Mouse (Mus musculus) adrenal gland, adult 8-10 months (tissue): ENCODE results near the gene Sh2b2. TPM values are rescaled to one million over a fixed set of nuclear protein-coding genes. Genes with fewer than 3 reads are reported as not detected.

Experiments
- DNase-seq: peaks from one replicate; pipeline ENCODE4 v3.0.0; 2022
- total RNA-seq, 4 experiments: library from RNA; stranded (reverse); gene quantifications; 2 replicates each; pipeline ENCODE4 v1.2.4; 2022

The Sh2b2 gene
- total RNA-seq: 10 to 100 TPM in 2 of 4 experiments, 1 to 10 TPM in 2; 7.2 to 14.9 (median 11.4) TPM

GRCm38 (mm10) chr5:136246452-136246838 lies at the start of gene Sh2b2:
TSS of gene Sh2b2 (minus strand) at chr5:136246556.
- DNase-seq: no peak

- DNase-seq: no peak
Observed at GRCm38 (mm10) chr5:136292971-136293418, 46.6 kb upstream of the Sh2b2 start.

DNA sequence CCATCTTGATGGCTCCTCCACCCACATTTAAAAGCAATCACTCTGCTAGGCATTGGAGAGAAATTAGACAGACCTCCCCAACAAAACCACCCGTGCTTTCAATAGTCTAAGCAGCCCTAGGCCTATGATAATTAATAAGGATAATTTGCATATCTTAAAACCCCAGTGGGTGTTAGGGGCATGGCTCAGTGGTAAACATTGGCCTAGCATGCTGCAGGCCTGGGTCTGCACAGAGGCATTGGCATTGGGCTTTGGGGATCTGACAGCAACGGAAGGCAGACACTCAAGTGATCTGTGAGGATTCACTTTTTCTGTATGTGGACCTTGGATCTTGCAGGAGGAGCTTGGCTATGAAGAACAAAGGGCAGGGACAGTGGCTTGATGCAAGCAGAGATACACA lies 46.0 kb upstream of the Sh2b2 start:
- no peak for DNase-seq

DNA sequence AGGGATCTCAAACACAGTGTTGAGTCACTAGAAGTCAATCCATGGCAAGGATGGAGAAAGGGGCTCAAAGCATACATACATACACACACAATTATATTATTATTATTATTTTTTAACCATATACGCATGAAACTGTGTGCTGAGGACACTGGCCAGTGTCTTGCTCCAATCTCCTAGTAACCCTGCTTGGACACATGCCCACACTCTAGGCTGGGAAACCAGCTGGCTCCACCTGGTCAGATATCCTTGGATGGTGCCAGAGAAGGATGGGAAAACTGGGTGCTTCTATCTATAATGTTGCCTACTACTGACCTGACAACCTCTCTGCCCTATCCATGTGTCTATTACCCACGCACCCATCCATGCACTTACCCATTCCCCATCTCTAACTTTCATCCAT lies 45.2 kb upstream of the Sh2b2 start:
- no peak for DNase-seq

DNA sequence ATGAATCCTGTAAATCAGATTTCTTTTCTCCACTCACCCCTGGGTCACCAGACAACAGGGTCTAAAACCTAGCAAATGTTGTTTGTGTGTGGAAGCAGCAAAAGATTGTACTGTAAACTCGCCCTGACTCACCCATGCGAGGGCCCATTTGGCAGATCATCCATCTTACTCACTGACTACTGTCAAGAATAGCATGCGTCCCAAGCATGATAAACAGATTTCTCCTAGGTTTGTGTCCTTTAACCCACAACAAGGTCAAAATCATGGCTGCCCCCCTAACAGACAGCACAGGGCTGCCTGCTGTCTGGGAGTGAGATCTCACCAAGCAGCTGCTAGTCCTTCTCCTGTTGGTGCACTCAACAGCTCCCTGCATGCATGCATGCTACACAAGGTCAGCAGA lies 43.4 kb upstream of the Sh2b2 start:
- no peak for DNase-seq

- DNase-seq: no peak
Observed at GRCm38 (mm10) chr5:136288351-136289081, 42.2 kb upstream of the Sh2b2 start.

GRCm38 (mm10) chr5:136286566-136286965 lies 40.2 kb upstream of the Sh2b2 start:
- no peak for DNase-seq

GRCm38 (mm10) chr5:136285106-136285505 lies 38.8 kb upstream of the Sh2b2 start:
- no peak for DNase-seq

DNA sequence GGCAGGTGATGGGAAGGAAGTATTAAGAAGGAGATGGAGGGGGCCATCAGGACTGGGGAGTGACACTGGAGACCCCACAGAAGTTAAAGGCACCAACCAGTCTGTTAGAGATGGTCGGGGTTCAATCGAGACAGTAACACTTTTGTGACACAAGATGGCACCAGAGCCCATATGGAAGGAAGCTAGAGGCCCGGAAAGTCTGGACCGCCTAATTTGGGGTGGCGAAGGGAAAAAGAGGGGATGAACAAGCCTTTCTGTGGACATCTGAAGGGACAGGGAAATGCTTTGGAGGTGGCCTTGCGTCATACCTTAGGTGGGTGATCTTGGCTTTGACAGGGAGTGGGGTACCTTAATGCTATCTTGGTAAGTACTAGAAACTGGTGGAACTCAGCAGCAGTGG lies 35.0 kb upstream of the Sh2b2 start:
- DNase-seq: no peak

- no peak for DNase-seq
Observed at GRCm38 (mm10) chr5:136274739-136275138, 28.4 kb upstream of the Sh2b2 start.

DNA sequence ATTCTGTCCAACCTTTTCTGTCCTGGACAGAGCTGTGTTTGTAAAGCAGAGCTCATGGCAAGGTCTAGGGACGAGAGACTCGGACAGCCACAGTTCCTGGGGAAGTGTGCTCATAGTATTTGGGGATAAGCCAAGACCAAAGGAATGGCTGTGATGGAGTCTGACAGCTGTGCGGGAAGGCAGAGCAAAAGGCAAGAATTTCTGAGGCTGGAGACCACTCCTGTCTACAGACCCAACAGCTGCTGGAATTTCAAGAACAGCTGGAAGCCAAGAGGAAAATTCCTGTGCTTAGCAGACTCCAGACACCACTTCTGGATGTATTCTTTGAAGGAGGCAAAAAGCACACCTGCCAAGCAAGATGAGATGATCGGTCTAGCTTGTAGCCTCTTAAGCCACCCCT lies 23.6 kb upstream of the Sh2b2 start:
- no peak for DNase-seq

GRCm38 (mm10) chr5:136266077-136266476 lies 19.7 kb upstream of the Sh2b2 start:
- DNase-seq: no peak

DNA sequence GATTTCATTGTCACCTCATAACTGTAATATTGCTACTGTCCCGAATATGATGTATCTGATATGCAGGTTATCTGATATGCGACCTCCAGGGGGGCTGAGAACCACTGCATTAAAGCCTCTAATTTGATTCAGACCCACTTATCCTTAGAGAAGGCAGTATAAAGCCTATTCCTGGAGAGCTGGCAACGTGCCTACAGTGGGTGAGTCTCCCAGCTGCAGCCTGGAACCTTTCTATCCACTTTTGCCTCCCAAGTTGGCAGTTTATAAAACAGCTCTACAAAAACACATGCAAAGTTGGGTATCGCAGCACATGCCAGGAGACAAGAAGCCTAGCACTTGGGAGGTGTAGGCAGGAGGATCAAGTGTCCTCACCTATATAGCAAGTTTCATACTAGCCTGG lies 17.0 kb upstream of the Sh2b2 start:
- no peak for DNase-seq

- no peak for DNase-seq
Observed at GRCm38 (mm10) chr5:136258919-136259318, 12.6 kb upstream of the Sh2b2 start.

DNA sequence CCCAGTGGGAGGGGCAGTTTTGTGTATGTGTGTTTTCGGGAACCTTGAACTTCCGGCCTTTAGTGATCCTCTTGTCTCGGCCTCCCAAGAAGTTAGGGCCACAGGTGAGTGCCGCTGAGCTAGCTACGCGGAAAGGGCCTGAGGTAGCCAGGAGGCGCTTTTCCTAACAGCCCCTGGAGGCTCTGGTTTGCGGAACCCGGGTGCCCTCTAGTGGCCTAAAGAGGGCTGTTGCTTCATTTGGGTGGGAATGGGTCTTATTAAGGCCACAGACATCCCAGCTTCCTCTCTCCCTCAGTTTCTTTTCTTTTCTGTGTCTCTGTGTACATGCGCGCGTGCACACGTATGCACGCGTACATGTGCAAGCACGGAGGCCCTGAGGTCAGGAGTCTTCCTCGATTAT lies 6.5 kb upstream of the Sh2b2 start:
- DNase-seq: peak; percentile 50

GRCm38 (mm10) chr5:136251004-136251403 lies 4.6 kb upstream of the Sh2b2 start:
- no peak for DNase-seq

- no peak for DNase-seq
Observed at GRCm38 (mm10) chr5:136248441-136248840, 2.1 kb upstream of the Sh2b2 start.

- DNase-seq: no peak
Observed at GRCm38 (mm10) chr5:136245541-136246451, 560 bp downstream of the Sh2b2 start.

DNA sequence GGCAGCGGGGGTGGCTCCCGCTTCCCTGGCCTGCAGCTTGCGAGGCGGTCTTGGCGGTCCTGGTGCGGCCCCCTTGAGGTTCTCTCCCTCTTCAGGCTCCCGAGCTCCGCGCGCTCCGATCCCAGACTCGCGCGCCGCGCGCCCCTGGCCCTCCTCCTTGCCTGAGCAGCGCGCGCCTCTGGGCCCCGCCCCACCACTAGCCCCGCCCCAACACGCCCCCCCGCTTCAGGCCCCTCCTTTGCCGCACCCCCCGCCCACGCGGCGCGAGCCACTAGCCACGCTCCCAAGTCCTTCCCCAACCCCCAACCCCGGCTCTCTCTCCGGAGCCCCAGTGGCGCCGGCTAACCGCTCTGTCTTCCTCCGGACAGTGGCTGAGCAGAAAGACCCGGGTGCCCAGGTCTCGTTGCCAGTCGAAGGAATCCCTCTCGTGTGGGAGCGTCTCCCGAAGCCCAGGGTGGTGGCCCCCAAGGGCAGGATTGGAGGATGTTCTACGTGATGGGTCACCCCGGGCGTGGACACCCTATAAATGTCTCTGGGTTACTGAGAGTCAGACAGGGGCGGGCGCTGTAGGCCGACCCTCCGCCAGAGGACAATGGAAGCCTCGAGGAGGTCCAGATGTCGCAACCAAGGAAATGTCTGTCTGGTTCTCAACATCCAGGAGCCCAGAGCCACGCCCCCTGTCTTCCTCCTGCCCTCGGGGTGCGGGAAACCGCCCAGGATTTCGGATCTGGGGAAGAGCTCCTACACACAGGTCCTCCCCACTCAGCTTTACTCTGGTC lies 1.4 kb downstream of the Sh2b2 start:
- DNase-seq: peak; percentile 67

GRCm38 (mm10) chr5:136243851-136244761 lies 2.2 kb downstream of the Sh2b2 start:
- no peak for DNase-seq

GRCm38 (mm10) chr5:136241161-136241560 lies 5.2 kb downstream of the Sh2b2 start:
- DNase-seq: no peak

GRCm38 (mm10) chr5:136240381-136240780 lies 6.0 kb downstream of the Sh2b2 start:
- DNase-seq: no peak
